Mouse (Mus musculus) CD8-positive naive resting alpha-beta T cell, adult 2 months (primary cell): ENCODE measurements around the gene Cxcl9.
"Not testable (repeated sequence)": the region's sequence is repeated elsewhere in the genome, so short reads cannot be mapped to it uniquely, and the experiment has no call there.

ENCODE experiments used
- DNase-seq, 2 experiments: peaks; one replicate each; pipeline ENCODE4 v3.0.0; 2022; ENCODE audit warnings: low read depth in 2 of 2, low spot score in 2 of 2

The Cxcl9 gene

DNA sequence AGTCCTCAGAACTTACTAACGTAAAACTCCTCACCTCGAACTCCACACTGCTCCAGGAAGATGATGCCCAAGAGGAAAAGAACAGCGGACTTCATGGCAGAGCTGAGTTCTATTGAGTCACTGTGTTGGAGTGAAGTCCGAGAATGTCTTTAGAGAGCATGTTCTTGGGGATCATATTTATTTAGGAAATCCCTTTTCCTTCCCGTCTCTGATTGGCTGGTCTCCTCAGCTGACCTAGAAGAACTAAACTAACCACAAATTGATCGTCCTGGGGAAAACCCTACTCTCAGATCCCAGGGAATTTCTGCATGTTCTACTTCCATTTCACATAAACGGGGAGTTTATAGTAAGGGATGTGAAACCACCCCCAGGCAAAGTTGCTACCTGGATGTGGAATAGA is at the start of gene Cxcl9:
TSS of gene Cxcl9 (minus strand) at position 151 of the 400 bp plus-strand sequence.
- DNase-seq = no peak

DNA sequence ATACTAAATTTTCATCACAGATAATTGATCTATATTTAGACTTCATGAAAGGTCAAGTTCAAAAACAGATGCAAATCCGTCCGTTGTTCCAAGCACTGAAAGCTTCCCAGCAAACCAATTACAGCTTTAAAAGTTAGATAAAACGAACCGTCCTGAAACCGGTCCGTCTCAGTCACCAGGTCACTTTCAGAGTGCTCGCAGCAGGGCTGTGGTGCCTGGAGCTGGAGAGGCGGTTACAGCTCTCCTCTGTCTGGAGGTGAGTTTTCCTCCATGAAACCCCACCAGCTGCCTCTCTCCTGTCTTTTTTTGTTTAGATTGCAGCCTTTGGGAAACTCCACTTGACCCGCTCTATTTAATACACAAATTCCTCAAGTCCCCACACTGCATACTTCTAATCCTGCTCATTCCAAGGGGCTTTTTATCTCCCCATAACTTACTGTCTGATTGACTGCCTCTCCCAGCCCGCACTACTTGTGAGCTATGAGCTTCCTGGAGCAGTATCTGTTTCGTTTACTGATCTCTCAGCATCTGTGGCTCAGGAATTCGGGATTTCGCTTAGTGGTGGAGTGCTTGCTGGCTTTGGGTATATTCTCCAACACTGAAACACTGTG is 49.0 kb upstream of the Cxcl9 start:
- DNase-seq = no peak

DNA sequence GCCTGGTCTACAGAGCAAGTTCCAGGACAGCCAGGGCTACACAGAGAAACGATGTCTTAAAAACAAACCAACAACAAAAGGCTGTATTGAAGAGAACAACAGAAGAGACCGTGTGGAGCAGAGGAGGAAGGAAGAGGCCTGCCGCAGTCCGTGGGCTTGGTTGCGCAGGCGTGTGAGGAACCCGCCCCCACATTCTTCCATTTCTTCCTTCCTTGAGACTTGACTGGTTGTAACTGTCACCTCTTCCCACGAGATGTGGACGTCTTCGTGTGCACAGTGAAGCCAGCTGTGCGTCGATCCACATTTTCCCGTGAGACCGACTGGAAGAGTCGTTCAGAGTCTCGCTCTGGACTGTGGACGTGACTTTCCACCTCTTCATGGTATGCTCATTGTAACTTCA is 47.5 kb upstream of the Cxcl9 start:
- peak in 1 of 2 experiments; percentile 39 for DNase-seq

DNA sequence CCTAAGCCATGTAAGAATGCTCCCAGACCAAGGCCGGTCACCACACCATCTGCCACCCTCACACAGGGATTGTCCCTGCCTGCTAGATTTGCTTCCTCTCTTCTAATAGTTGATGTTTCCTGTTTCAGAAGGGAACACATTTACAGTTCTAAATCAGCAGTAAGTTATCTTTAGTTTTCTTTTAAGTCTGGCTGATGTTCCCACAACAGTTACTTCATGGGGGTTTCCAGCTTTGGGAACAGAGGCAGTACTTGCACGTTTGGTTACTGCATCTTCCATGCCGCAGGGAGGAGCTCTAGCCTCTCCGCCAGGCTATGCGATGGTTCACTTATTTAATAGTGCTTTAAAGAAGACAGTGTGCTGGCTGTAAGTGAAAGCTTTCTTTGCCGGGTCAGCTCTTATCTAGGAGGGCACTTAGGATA is 46.9 kb upstream of the Cxcl9 start:
- DNase-seq = peak; percentile 26 to 45

DNA sequence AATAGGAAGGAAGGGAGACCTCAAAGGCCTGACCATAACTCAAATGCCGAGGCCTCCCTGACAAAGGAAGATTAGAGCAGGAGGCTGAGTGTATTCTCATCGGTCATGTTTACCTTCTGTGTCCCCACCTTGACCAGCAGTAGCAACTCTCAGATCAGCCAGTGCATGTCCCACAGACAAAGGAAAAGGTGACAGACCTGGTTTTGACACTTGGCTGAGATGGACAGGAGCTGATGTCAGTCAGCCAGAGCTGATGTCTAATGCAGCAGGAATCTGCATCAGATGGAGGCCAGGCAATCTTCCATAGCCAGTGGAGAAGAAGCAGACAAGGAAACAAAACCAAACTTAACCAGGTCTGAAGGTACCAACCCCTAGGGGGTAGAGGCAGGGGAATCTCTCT is 44.7 kb upstream of the Cxcl9 start:
- no peak for DNase-seq

DNA sequence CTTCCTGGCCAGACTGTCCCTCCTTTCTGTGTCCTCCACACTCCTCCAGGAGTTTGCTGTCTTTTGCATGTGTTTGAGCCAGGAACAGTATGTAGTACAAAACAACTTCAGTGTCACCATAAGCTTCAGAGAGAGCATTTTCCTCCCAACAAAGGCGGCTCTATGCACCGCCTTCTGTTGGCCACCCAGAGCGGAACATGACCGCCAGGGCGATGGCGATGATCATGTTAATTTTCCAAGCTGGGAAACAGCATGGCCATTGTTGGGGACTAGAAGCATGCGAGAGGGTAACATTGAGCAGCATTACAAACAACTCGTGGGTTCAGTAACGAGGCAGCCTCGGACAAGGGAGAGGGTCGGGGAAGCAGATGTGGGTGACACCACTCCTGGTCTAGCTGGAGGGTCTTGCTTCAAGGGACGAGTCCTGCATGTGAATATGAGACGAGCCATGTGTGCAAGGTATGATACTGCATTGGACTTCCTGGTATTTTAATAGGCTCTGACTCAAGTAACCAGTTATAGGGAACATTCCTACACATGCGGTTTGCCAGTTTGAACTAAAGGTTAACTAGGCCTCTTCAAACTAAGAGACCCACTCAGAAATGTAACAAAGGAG is 43.6 kb upstream of the Cxcl9 start:
- no peak for DNase-seq

DNA sequence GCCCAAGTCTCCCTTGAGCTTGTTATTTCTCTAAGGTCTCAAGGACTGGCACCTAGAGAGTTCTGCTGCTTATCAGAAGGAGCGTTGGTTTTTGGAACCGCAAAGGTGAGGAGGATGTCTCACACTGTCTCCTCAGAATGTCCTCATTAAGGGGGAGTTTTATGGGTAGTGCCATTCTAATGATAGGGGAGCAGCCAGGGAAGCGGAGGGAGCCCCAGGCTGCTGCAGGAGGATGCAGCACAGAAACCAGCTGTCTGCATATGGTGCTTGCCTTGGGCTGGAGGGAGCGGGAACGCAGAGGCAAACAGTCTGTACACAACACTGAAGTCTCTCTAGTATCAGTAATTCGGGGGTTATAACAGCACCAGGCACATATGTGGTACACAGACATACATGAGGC is 43.0 kb upstream of the Cxcl9 start:
- no peak for DNase-seq

DNA sequence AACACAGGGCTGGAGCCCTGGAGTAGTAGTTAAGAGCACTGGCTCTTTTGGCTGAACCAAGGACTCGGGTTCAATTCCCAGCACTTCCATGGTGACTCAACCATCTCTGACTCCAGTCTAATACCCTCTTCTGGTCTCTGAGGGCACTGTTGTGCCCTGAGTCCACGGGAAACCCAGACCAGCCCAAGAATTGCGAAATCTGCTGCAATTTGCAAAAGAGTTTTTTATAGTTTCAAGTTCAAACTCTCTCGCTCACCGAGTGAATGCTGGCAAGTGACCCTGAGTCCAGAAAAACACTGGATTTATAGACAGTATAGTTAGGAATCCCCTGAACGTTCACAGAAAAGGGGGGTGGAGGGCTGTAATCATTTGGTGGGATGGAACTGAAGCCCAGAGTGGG is 42.5 kb upstream of the Cxcl9 start:
- no peak for DNase-seq

DNA sequence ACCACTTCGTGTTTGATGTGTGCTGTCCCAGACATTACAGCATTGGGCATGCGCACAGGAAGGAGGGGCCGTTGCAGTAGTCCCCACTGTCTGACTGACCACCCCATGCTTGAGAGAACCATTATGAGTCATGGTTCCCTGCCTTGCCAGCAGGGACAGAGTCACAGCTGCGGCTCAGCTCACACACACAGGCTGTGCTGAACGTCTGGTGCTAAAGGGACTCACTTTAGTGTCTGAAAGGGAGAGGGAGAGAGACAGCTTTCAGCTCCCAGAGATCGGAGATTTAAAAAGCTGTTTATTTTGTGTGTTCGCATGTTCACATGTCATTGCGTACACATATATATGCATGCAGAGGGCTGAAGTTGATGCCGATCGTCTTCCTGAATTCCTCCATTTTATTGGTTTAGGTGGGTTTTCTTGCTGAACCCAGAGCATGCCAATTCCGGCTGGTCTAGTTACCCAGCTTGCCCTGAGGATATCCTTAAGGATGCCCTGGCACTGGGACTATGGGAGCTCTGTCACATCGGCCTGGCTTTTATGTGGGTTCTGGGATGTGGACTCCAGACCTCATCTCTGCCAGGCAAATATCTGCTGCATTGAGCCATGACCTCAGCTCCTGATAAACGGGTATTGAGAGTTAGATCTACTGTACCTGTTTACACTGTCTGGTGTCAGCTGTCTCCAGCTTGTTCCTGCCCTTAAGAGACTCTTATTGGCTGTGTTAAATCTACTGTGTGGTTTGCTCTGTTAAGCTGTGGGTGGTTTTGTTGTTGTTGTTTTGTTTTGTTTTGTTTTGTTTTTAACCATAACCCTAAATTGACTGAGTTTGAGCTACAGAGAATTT is 41.5 kb upstream of the Cxcl9 start:
- no peak for DNase-seq

DNA sequence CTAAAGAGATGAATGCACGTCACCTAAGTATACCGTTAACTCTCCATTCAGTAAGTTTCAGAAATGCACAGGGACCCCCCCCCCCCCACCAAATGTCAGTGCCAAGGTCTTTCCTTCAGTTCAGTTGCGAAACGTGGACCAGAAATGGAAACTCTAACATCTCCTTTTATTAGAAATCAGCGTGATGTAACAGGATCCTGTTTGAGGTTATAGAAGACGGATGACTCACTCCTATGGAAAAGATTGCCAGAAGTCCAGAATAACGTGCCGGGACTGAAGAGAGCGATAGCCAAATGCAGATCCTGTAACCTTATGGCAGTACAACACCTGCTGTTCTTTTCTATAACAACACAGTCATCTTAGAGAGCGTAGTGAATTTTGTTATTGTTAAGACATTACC is 40.5 kb upstream of the Cxcl9 start:
- no peak for DNase-seq

DNA sequence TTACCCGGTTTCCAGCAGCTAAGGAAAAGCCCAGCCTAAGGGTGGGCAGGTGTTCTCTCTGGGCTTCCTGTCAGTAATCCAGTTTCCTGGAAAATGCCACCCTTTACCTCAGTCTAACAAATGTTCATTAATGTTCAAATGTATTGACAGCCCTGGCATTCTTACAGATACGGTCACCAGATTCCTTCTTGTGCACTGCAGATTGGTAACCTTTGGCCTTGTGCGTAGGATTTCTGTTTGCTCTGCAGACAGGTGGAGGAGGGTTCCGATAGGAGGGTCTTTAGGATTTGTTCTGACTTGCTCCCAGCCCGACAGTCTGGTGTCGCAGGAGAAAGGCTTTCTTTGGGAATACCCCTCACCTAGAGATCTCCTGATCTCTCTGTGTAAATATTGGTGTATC is 38.7 kb upstream of the Cxcl9 start:
- DNase-seq = no peak

DNA sequence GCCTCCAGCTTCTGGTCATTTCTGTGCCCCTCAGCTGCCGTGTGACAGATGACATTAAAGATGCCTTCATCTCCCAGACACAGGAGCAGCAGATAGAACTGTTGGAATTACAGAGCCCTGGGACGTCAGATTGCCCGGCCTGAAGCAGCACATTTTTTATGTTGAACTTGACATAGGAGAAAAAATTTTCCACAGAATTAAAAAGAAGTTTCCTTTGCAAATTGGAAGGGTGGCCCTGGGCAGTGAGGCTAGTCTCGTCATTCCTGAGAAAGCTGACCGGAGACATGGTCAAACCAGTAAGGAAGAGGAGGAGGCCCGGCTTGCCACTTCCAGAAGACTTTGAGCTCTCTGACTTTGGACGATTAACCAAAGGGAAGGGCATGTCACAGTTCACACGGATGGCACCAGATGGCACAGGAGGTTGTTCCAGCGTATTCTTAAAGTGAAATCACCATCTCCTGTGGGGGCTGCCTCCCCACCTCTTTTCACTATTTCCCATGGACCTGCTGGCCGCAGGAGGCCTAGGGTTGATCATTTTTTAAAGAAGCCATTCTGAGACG is 37.3 kb upstream of the Cxcl9 start:
- no peak for DNase-seq

DNA sequence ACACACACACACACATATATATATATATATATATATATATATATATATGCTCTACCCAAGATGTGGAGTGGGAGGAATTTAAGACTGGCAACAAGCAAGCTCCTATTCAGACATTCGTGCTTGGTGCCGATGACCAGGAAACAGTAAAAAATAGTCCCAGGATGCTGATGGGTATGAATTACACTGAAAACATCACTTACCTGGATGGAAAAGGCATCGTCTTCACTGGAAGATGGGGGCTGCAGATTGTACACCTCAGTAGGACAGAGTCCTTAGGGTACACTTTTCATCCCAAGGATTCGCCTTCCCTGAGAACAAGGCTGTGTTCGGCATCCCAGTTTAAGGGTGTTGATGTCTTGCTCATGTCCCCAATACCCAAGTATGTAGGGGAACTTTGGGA is 36.1 kb upstream of the Cxcl9 start:
- no peak for DNase-seq

DNA sequence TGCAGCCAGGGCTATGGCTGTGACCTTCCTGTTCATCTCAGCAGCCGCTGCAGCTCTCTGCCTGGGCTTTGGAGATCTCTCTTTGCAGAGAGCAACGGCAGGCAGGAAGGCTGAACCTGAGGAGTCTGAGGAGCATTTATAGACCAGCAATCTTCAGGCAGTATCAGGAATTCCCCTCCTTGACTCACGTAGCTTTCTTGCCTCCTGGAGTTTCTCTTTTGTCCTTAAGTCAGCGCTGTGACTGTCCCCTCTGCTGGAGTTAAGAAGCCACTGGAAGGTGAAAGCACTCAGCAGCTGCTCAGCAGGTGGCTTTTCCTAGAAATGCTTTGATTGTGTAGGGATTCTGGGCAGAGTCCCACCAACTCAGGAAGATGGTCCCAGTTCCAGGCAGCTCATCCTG is 35.3 kb upstream of the Cxcl9 start:
- no peak for DNase-seq

DNA sequence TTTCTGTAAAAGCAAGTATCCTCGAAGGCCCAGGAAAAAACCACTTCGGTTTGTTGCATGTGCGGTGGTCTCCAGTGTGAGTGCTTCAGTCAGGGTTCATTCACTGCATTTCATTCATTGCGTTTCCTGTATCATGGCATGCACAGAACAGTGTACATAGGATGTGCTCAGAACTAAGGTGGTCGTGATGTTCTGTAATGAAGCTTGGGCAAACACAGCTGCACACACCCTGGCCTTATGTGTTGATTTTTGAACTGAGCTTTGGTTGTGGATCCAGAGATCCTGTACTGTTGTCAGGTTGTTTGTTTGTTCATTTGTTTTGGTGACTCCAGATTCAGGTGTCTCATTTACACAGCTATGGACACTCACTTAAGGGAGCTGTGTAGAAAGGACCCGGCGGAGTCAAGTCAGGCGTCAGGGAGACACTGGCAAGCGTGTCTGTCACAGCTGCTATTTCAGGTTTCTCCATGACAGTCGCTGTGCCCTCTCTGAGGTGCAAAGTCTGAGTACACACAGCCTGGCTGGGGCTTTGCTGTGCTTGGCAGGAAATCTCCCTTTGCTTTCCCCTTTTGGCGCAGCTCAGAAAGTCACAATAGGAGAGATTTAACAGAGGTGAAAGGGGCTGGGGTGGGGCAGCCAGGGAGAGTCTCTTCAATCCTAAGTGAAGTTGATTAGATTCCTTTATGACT is 31.0 kb upstream of the Cxcl9 start:
- no peak for DNase-seq

DNA sequence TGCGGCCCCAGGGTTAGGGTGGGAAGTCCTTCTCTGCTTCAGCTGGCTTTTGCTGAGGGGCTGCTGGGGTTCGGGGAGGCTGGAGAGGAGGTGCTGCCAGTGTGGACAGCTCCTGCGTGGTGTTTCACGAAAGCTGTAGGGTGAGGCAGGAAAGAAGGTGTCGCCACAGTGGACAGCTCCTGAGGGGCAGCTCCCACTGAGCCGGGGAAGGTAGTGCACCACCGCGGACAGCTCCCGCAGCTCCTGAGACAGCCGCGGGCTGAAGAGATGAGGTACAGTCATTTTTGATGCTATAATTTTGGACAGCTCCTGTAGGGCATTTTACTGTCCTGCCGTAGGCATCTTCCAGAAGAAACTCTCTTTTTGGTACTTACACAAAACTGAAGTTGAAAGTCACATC is 30.2 kb upstream of the Cxcl9 start:
- no peak for DNase-seq

DNA sequence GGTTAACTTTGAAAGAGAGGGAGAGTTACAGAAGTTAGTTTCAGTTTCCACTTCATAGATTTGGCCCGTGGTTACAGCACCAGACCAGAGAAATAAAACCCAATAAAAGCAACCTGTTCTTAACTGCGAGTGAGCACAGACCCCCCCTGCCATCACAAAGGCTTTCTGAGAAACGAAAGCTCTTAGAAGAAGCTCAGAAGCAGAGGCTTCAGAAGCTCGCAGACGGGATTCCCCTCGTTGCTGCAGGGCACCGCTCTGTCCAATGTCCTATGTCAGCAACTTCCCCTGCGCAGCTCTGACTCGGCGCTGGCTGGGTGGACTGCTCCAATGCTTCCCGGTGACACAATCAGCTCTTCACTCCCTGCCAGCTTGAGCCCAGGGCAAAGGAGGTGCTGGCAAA is 25.6 kb upstream of the Cxcl9 start:
- peak; percentile 35 to 39 for DNase-seq

DNA sequence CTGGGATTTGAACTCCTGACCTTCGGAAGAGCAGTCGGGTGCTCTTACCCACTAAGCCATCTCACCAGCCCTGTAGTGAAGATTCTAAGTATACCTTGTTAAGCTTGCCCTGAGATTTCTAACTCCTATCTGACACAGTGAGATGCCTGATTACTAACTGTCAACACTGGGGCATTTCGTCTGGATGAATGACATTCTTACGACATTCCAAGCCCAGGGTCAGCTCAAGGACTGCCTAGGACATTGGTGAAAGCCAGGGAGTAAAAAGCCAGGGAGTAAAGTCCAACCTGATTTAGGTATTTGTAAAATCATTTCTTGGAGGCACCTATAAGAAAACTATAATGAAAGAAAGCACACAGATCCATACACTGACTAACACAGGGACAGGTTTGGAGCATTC is 24.8 kb upstream of the Cxcl9 start:
- not testable (repeated sequence) for DNase-seq

DNA sequence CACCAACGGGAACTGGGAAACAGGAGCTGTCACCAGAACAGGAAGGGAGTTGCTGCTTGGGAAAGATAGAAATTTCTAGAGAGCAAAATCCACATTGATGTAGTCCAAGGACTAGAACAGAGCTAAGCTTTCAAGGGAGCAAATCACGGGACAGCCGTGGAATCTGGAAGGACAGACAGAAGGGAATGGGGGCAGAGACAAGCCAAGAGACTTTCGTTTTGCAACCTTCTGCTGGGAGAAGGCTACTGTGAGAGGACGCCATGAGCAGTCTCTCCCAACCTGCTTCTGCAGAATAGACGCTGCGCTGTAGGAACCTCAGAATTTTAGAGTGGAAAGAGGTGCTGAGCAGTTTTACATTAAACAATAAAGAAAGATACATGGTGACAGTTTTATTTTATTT is 21.9 kb upstream of the Cxcl9 start:
- no peak for DNase-seq

DNA sequence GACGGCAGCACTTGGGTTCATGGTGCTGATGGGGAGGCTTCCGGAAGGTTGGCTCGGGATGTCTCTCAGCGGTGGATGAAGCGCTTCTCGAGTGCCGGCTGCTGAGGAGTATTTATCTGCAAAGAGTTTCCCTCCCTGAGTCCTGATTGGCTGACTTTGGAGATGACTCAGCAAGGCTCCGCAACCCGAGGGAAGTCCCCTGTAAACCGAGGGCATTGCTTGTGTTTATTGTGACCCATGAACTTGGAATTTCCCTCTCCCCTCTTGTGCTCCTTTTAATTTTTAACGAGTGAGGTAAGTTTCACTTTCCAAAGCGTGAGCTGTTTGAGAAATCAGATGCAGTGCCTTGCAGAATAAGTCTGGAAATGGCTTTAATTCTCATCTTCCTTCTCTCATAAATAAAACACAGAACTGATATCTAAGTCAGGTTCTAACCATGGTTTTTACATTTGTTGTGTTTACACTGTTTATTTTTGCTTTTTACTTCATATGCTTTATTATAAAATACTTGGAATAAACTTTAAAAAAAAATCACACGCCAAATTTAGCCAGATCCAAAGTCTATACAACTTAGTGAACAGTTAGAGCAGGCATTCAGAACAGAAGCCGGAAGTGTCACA is 21.0 kb upstream of the Cxcl9 start, which contains the start of gene Cxcl10:
TSS of gene Cxcl10 (minus strand) at position 96 of the 620 bp plus-strand sequence.
- DNase-seq = peak; percentile 35 to 50

DNA sequence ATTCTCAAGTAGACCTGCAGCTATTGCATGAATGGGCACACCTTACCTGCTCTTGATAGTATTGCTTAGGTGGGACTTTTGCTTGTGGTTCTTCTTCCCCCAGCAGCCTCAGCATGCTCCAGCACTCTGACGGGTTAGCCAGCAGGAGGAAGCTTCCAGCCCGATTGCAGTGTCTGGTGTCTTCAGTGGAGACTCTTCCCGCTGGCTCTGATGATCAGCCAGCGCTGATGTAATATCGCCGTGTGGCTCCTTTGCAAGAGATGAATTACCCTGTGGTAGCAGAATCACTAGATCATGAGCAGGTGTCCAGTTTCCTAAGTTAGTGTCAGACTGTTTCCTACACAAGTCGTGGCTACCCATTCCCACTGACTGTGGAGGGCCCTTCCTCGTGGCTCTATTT is 17.1 kb upstream of the Cxcl9 start:
- no peak for DNase-seq
